Mouse (Mus musculus): ENCODE results near the gene Syne1. TPM values are rescaled to one million over a fixed set of nuclear protein-coding genes. Genes with fewer than 3 reads are reported as not detected.
"Not testable (repeated sequence)": the region's sequence is repeated elsewhere in the genome, so short reads cannot be mapped to it uniquely, and the experiment has no call there.

Syne1 gene
- polyA plus RNA-seq, 1 experiment from 2014 or later: 18.2 TPM

DNA sequence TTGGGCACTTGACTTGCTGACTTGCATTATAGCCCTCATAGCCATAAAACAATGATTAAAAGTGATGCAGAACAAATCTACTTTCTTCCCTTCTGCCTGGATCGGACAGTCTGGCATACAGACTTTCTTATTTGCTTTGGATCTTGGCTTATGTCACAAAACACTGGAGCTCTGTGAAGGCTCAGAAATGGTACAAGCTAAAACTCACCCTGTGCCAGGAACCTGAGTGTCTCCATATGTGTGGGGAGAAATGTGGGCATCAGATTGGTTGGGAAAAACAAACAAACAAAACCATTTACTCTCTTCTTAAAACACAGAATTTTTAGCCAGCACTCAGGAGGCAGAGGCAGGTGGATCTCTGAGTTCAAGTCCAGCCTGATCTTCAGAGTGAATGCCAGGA, 30.6 kb downstream of the Syne1 start:
- H3K4me1 ChIP-seq: no peaks in the 10 kb centered on the region
- 83% methylated on average over 1 of the region's 1 CpGs for WGBS
- no peaks in the 10 kb centered on the region for H3K27me3 ChIP-seq (replicated peaks)
- H3K4me2 ChIP-seq: no peak overlapping the region
- no peak overlapping the region for H3K4me3 ChIP-seq (replicated peaks)
- no peaks in the 10 kb centered on the region for H3K9me3 ChIP-seq (replicated peaks)
- no peaks in the 10 kb centered on the region for H3K36me3 ChIP-seq
- no peak overlapping the region for H3K27ac ChIP-seq (replicated peaks)
- ATAC-seq (ENCODE audit: low FRiP score): no peak
- H3K9ac ChIP-seq (replicated peaks): no peak overlapping the region

DNA sequence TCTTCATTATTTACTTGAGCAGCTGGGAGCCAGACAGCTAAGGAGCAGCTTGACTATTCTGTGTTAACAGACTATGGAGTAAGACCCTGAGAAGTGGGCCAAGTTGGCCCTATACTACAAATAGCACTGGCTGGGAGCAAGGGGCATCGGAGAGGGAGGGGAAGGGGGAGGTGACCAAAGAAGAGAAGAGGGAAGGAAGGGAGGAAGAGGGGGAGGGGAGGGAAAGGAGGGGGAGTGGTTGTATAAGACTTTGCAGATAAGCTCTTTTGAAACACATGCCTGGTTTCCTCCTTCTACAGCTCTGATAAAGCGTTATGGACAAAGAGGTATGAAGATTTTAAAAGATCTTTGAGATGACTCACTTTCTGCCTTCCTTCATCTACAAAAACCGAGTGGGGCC, 36.0 kb downstream of the Syne1 start:
- H3K4me3 ChIP-seq (replicated peaks): no peak overlapping the region
- no peaks in the 10 kb centered on the region for H3K9me3 ChIP-seq (replicated peaks)
- H3K27ac ChIP-seq (replicated peaks): no peak overlapping the region
- H3K4me2 ChIP-seq: no peak overlapping the region
- no peak for ATAC-seq (ENCODE audit: low FRiP score)
- no peaks in the 10 kb centered on the region for H3K36me3 ChIP-seq
- 17% methylated on average over 3 of the region's 3 CpGs for WGBS
- no peaks in the 10 kb centered on the region for H3K27me3 ChIP-seq (replicated peaks)
- no peak overlapping the region for H3K9ac ChIP-seq (replicated peaks)
- no peaks in the 10 kb centered on the region for H3K4me1 ChIP-seq

DNA sequence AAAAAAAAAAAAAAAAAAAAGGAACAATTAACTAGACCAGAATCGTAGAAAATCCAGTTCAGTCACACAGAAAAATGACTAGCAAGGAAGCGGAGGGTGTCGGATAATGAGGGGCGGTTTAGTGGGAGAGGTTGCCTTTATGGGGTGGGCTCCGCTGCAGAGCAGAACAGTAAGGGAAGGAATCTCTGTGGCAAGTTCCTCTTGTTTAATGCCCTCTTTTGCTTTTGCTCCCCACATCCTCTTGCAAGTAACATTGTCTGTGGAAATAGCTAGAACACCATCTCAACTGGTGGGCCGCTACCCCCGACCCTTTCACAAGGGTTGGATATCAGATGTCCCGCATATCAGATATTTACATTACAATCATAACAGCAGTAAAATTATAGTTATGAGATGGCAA, 37.1 kb downstream of the Syne1 start:
- no peak overlapping the region for H3K4me3 ChIP-seq (replicated peaks)
- H3K4me2 ChIP-seq: no peak overlapping the region
- H3K4me1 ChIP-seq: no peaks in the 10 kb centered on the region
- no peak overlapping the region for H3K9ac ChIP-seq (replicated peaks)
- H3K27ac ChIP-seq (replicated peaks): no peak overlapping the region
- no peak for ATAC-seq (ENCODE audit: low FRiP score)
- WGBS: 86% methylated on average over 8 of the region's 8 CpGs
- H3K27me3 ChIP-seq (replicated peaks): no peaks in the 10 kb centered on the region
- no peaks in the 10 kb centered on the region for H3K36me3 ChIP-seq
- H3K9me3 ChIP-seq (replicated peaks): no peaks in the 10 kb centered on the region

DNA sequence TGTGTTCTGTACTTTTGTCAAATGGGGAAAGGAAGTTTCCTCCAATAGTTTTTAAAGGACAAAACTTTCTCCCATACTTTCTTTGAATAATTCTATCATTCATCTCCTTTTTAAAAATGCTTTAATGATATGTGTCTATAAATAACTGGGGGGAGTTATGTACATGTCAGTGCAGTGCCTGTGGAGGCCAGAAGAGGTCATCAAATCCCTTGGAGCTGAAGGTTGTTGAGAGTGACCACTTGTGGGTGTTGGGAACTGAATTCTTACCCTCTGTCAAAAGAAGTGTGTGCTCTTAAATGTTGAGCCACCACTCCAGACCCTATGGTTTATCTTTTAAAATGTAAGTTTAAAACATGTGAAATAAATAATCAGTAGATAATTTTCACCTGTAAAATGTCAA, 39.0 kb downstream of the Syne1 start:
- no peak overlapping the region for H3K4me2 ChIP-seq
- no peak overlapping the region for H3K4me3 ChIP-seq (replicated peaks)
- no peak overlapping the region for H3K9ac ChIP-seq (replicated peaks)
- ATAC-seq (ENCODE audit: low FRiP score): no peak
- H3K9me3 ChIP-seq (replicated peaks): no peaks in the 10 kb centered on the region
- H3K27ac ChIP-seq (replicated peaks): no peak overlapping the region
- H3K27me3 ChIP-seq (replicated peaks): no peaks in the 10 kb centered on the region
- no peaks in the 10 kb centered on the region for H3K36me3 ChIP-seq
- no peaks in the 10 kb centered on the region for H3K4me1 ChIP-seq

DNA sequence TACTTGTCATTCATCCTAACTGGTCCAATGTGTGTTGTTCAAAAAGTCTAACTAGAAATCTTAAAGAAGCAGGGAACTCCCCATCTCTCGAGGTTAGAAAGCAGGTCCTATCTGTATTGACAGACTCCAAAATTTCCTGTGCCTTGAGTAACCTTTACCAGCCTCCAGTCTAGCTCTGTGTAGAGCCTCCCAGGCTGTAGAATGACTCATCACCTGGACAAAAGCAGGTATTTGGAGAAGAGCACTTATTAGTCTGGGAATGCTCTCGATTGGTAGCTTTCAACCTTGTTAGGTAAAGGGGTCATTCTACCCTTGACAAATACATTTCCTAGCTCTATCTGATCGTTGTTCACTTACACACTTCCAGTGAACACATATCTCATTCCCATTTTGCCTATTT, 39.9 kb downstream of the Syne1 start:
- H3K27ac ChIP-seq (replicated peaks): no peak overlapping the region
- WGBS: 76% methylated on average over 3 of the region's 3 CpGs
- H3K4me1 ChIP-seq: no peaks in the 10 kb centered on the region
- no peak for ATAC-seq (ENCODE audit: low FRiP score)
- H3K36me3 ChIP-seq: no peaks in the 10 kb centered on the region
- H3K4me2 ChIP-seq: no peak overlapping the region
- no peaks in the 10 kb centered on the region for H3K27me3 ChIP-seq (replicated peaks)
- no peak overlapping the region for H3K9ac ChIP-seq (replicated peaks)
- no peak overlapping the region for H3K4me3 ChIP-seq (replicated peaks)
- no peaks in the 10 kb centered on the region for H3K9me3 ChIP-seq (replicated peaks)

DNA sequence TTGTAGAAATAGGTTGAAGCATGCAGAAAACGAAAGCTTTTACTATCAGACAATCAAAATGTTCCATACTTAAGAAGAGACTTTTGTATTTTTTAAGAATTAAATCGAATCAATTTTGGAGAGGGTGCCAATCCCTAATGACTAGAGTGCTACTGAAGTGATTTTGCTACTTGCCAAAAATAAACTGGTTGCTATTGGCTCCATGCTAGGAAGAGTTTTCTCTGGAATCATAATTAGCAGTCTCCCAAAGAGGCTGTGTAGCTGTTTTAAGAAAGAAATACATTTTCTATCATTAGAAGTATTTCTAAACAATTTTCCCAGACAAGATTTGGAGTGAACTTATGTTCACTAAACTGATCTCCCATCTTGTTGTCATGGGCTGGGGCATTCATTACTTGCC, 43.8 kb downstream of the Syne1 start:
- no peak for ATAC-seq (ENCODE audit: low FRiP score)
- WGBS: 58% methylated on average over 2 of the region's 2 CpGs
- H3K9ac ChIP-seq (replicated peaks): no peak overlapping the region
- no peak overlapping the region for H3K4me2 ChIP-seq
- no peaks in the 10 kb centered on the region for H3K36me3 ChIP-seq
- H3K27ac ChIP-seq (replicated peaks): no peak overlapping the region
- H3K9me3 ChIP-seq (replicated peaks): no peaks in the 10 kb centered on the region
- no peaks in the 10 kb centered on the region for H3K27me3 ChIP-seq (replicated peaks)
- H3K4me3 ChIP-seq (replicated peaks): no peak overlapping the region
- no peaks in the 10 kb centered on the region for H3K4me1 ChIP-seq

DNA sequence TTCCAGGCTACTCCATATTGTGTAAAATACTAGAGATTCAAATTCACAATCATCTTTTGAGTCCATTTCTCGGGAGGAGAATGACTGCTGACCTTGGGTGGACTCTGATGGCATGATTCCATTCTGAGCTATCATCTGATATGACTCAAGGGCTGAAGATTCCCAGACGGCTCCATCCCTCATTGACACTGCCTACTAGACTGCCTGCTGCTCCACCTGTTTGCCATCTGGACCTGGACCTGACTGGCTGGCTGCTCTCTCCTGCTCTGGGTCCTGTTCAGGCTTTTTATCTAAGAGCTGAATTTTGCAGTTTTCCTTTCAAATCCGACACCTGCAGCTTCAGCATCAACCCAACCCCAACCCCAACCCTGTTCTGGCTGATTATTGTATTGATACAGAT, 46.5 kb downstream of the Syne1 start:
- Histone ChIP-seq H3K9me3 (replicated peaks) (no peaks in the 10 kb centered on the region), H3K36me3 (no peaks in the 10 kb centered on the region), H3K4me3 (replicated peaks) (no peak overlapping the region), H3K4me2 (no peak overlapping the region), H3K9ac (replicated peaks) (no peak overlapping the region), H3K27me3 (replicated peaks) (no peaks in the 10 kb centered on the region), H3K4me1 (no peaks in the 10 kb centered on the region), H3K27ac (replicated peaks) (no peak overlapping the region)
- WGBS: 77% methylated on average over 3 of the region's 3 CpGs
- no peak for ATAC-seq (ENCODE audit: low FRiP score)

DNA sequence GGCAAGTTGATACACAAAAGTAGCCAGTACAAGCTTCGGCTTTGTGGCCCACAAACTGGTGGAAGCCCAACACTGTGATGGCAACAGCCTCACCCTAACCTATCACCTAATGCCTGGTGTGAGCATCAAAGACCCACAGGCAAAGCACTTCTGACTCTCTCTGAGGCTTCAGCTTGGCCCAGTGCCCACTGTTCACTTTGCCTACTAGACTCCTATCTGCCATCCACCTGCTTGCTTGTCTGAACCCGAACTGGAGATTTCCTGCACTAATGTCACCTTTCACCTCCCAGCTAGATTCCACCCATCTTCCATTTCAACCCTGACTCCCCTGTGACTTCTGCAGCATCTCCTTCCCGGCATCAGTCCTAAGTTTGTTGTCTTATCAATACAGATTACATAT, 47.4 kb downstream of the Syne1 start:
- H3K4me3 ChIP-seq (replicated peaks): no peak overlapping the region
- no peaks in the 10 kb centered on the region for H3K36me3 ChIP-seq
- no peak for ATAC-seq (ENCODE audit: low FRiP score)
- H3K27ac ChIP-seq (replicated peaks): no peak overlapping the region
- H3K9me3 ChIP-seq (replicated peaks): no peaks in the 10 kb centered on the region
- 90% methylated on average over 3 of the region's 3 CpGs for WGBS
- H3K27me3 ChIP-seq (replicated peaks): no peaks in the 10 kb centered on the region
- H3K4me1 ChIP-seq: no peaks in the 10 kb centered on the region
- H3K9ac ChIP-seq (replicated peaks): no peak overlapping the region
- H3K4me2 ChIP-seq: no peak overlapping the region

DNA sequence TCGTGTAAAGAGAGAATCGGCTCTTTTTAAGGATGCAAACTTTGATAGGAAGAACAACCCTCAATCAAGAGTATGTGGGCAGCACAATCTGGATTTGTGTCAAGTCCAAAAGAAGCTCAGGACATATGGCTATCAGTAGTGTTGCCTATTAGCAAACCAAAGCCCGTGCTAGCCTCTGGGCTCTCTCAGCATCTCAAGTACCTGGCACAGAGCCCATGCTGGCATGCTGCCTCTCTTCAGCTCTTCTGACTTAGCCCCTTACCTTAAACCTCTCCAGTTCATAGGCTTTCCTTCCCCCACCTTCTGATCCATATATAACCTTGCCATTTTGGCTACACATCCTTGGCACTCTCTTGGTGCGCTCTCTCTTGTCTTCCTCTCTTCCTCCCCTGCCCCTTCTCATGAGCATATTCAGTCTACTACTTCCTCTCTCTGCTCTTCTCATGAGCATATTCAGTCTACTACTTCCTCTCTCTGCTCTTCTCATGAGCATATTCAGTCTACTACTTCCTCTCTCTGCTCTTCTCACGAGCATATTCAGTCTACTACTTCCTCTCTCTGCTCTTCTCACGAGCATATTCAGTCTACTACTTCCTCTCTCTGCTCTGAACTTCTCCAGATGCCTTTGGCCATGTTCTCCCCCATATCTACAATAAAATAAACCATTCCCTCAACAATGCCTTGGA, 51.5 kb downstream of the Syne1 start:
- H3K27me3 ChIP-seq (replicated peaks); H3K36me3 ChIP-seq; H3K4me1 ChIP-seq; H3K4me3 ChIP-seq (replicated peaks); H3K27ac ChIP-seq (replicated peaks); H3K9me3 ChIP-seq (replicated peaks); ATAC-seq (ENCODE audit: low FRiP score); H3K4me2 ChIP-seq; H3K9ac ChIP-seq (replicated peaks): not testable (repeated sequence)
- 81% methylated on average over 6 of the region's 6 CpGs for WGBS

DNA sequence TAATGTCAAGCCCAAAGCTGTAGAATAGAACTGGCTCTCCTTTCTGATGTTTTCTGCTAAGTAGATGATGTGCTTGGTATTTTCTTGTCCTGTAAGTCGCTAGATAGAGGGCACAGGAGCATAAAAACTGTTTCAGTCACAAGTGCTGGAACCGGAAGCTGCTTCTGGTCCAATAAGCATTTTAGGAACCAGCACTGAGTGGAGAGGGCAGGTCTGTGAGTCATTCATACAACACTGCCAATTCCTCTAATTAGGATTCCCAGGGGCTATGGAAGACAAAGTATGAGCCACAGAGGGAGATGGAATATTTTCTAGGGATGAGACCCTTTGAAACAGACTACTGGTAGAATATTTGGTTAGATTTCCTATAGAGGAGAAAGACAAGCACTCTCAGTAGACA, 53.4 kb downstream of the Syne1 start:
- whole genome bisulfite sequencing: 81% methylated on average over 2 of the region's 2 CpGs
- Histone ChIP-seq H3K9me3 (replicated peaks) (no peaks in the 10 kb centered on the region), H3K4me3 (replicated peaks) (no peak overlapping the region), H3K4me2 (no peak overlapping the region), H3K27ac (replicated peaks) (no peak overlapping the region), H3K36me3 (no peaks in the 10 kb centered on the region), H3K27me3 (replicated peaks) (no peaks in the 10 kb centered on the region), H3K4me1 (no peaks in the 10 kb centered on the region), H3K9ac (replicated peaks) (no peak overlapping the region)
- ATAC-seq (ENCODE audit: low FRiP score): no peak

DNA sequence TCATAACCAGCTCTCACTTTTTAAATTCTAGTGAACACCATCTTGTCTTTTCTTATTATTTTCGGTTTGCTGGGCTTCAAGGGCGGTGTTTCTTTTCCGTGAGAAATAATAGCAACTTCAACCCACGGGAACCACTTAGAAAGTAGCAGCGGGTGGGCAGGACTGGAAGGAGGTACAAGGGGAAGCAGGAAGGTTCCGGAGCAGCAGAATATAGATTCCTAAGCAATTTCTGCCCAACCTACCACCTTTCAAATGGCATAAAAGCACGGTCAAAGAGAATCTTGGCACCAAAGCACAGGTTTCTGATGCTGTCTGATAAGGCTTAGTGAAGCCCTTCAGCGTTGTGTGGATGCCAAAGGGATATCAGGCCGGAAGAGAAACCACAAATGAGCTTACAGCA, 60.2 kb downstream of the Syne1 start:
- Histone ChIP-seq H3K9ac (replicated peaks) (no peak overlapping the region), H3K4me1 (no peaks in the 10 kb centered on the region), H3K27me3 (replicated peaks) (no peaks in the 10 kb centered on the region), H3K27ac (replicated peaks) (no peak overlapping the region), H3K36me3 (no peaks in the 10 kb centered on the region), H3K4me2 (no peak overlapping the region), H3K4me3 (replicated peaks) (no peak overlapping the region), H3K9me3 (replicated peaks) (no peaks in the 10 kb centered on the region)
- WGBS: 87% methylated on average over 9 of the region's 9 CpGs
- no peak for ATAC-seq (ENCODE audit: low FRiP score)

DNA sequence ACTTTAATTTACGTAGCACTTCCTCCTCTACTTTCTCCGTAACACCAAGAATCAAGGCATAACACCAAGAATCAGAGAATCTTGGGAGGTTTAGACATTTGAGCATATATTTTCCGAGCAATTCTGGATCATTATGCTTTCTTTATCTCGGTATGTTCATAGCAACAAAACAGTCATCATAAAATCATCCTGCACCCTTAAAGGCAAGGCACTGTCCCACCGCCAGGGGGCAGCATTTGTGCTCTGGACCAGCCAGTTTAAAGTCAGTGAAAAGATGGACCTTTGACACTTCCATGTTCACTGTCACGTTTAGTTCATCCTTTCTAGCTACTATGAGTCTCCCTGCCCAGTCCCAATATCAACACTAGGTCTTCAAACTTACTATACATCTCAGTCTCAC, 61.3 kb downstream of the Syne1 start:
- Histone ChIP-seq H3K27ac (replicated peaks) (no peak overlapping the region), H3K36me3 (no peaks in the 10 kb centered on the region), H3K9ac (replicated peaks) (no peak overlapping the region), H3K9me3 (replicated peaks) (no peaks in the 10 kb centered on the region), H3K4me2 (no peak overlapping the region), H3K4me1 (no peaks in the 10 kb centered on the region), H3K27me3 (replicated peaks) (no peaks in the 10 kb centered on the region), H3K4me3 (replicated peaks) (no peak overlapping the region)
- ATAC-seq (ENCODE audit: low FRiP score): no peak
- 66% methylated on average over 6 of the region's 6 CpGs for WGBS

DNA sequence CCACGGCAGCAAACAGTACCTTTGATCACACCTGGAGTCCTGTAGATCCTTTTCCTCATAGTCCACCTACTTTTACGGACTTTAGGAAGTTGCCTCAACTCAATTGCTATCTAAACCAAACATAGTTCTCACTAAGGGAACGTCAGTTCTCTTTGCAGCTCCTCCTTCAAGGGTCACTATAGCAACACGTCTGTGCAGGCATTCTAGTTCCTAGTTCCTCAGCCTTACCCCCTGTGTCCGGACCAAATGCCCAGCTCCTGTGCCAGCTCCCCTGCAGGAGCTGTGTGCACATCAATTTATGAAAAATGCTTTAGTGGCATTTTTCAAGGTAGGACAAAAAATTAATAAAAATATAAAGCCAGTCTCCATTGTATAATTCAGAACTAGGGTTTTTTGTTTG, 63.2 kb downstream of the Syne1 start:
- Histone ChIP-seq H3K9me3 (replicated peaks) (no peaks in the 10 kb centered on the region), H3K36me3 (no peaks in the 10 kb centered on the region), H3K4me3 (replicated peaks) (no peak overlapping the region), H3K4me2 (no peak overlapping the region), H3K27me3 (replicated peaks) (no peaks in the 10 kb centered on the region), H3K4me1 (no peaks in the 10 kb centered on the region), H3K9ac (replicated peaks) (no peak overlapping the region), H3K27ac (replicated peaks) (no peak overlapping the region)
- no peak for ATAC-seq (ENCODE audit: low FRiP score)
- 53% methylated on average over 5 of the region's 5 CpGs for WGBS

Measured in neural tube, embryonic 15.5 days (tissue).